Mouse (Mus musculus) thymus, postnatal 10 days (tissue): ENCODE data around the gene Gan.
A peak's percentile ranks its signal among the peaks of the same experiment; 100 is the strongest.

ENCODE experiments used
- DNase-seq, 2 experiments: peaks; one replicate each; pipeline ENCODE4 v3.0.0; 2021; ENCODE audit warnings: low spot score in 2 of 2

Gan gene

DNA sequence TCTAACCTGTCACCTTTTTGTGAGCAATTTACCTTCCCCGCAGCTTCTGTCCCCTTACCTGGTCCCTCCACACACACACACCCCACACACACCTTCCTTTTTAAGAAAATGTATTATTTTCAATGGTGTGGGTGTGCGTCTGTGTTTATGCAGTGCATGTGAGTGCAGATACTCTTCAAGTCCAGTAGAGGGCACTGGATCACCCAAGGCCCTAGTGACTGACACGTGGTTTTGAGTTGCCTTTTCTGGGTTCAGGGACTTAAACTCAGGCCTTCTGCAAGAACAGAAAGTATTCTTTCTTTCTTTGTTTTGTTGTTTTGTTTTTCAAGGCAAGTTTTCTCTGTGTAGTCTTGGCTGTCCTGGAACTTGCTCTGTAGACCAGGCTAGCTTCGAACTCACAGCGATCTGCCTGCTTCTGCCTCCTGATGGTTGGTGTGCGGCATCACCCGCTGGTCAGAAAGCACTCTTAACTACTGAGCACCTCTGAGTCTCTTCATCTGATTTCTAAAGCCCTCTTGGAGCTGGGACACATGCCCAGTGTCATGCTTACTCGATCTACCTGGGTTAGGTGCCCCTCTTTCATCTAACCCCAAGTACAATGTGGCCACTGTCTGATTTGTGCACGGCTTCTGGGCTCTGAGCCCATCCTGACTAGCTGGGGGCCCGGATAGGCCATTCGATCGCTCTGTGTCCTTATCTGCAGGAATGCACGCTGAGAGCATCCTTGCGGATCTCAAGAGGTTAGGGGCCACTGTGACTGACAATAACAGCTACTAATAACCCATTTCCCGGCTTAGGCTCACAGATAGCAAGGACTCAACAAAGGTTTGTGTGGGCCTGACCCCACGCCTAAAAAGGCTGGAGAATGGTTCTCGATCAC lies 95.7 kb downstream of the Gan start:
- DNase-seq = no peak

DNA sequence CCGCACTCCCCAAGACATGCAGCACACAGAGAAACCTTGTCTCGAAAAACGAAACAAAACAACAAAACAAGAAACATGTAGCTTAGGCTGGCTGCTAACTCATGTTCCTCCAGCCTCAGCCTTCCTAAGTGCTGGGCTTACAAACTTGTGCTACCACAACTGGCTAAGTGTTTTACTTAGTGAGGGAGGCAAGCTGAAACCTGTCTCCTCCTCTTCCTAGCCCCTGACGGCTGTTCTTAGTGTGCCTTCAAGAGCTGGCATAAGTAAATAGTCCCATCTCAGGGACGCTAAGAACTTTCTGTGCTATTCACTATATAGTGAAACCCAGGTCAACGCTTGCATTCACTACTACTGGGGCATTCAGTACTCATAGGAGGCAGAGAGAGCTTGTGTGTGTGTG lies 96.6 kb downstream of the Gan start:
- no peak for DNase-seq

DNA sequence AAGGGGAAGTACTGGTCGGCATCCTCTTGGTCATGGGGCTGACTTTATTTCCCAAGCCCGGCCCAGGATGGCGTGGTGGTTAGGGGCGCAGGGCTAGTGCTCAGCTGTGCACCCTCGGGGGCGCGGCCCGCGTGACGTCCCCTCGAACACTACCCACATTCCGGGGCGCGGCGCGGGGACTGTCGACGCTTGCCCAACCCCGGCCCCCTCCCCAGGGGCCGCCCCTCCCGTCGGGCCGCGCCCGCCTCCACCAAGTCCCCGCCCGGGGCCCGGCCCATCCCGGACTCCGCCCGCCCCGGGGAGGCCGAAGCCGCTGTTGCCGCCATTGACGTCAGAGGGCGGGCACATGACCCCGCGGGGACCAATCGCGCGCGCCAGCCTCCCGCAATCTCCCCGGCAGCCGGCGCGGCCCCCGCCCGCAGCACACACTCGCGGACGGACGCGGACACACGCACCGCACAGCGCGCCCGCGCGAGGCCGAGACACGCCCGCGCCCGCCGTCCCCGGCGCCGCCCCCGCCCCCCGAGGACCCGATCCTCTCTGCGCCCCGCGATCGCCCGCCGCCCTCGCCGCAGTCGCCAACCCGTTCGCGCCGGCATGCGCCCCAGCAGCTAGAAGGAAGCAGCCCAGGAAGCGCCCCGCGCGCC lies 98.5 kb downstream of the Gan start:
- DNase-seq = peak; percentile 86 to 90

DNA sequence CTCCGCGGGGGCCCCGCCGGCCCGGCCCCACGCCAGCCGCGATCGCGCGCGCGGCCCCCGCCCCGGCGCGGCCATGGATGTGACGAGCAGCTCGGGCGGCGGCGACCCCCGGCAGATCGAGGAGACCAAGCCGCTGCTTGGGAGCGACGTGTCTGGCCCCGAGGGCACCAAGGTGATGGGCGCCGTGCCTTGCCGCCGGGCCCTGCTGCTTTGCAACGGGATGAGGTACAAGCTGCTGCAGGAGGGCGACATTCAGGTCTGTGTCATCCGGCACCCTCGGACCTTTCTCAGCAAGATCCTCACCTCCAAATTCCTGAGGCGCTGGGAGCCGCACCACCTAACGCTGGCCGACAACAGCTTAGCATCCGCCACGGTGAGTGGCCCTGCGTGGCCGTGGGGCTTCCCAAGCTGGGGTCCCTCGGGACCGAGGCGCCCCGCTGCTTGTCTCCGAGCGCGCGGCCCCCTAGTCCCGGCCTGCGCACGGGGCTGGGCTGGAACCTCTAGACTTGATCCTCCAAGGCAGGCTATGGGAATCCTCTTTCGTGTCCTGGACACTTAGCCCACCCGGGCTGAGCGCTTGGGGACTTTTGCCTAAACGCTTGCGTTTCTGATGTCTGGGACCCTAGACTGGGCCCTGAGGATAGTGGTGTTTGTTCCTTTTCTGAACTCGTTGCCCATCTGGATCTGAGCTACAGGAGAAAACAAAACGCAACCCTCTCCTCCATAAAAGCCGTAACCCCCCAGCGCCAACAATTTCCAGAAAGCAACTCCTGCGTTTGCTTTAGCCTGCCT lies 99.3 kb downstream of the Gan start, which contains the start of gene Cmip:
Cmip (plus strand) TSS at position 36 of the 792 bp plus-strand sequence.
- DNase-seq = peak; percentile 51 to 53

DNA sequence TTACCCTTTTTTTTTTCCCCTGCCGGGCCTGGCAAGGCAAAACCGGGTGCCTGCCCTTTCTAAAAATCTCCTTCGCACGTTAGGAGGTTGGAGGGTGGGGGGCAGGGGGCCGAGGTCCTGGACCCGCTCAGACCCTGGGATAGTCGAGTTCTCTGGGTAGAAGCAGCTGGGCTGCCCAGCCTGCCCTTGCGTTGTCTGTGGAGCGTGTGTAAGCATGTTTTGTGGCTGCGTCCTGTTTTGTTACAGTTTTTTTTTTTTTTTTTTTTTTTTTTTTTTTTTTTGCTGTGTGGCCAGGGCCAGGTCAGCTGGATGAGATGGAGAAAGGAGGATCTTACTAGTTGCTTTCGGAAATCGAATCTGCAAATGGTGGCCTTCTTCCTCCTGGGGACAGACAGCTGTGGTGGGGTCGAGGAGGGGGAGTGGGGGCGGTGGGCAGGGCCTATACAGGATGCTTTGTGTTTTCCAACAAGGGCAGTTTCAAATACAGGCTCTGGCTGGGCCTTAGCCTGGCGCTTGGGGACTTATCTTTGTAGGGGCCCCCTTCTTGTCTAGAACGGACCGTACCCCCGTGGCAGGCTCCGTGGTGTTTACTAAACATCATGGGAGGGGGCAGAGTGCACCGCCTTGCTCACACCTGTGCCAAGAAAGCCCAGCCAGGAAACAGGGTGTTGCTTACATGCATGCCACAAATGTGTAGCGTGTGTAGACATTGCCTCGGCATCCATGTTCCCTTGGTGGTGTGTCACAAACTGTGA lies 100.1 kb downstream of the Gan start:
- peak; percentile 56 to 60 for DNase-seq

DNA sequence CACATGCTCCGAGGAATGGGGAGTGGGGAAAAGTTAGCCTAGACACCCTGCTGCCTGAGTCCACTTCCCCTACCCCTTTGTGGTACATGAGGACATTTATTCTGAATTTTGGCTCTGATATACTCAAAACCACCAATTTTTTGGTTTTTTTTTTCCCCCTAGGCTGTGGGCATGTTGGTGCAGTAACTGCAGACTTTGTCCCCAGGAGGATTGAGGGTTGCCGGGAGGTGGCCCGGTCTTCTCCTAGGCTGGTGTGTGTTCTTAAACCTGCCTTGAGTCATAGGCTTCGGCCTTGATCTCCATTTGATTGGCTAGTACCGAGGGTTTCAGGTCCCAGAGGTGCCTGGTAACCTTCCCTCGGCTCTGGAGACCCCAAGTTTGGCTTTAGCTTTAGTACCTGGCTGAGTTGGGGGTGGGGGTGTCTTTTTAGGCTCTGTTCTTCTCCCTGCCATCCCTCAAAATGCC lies 100.7 kb downstream of the Gan start:
- DNase-seq = no peak

DNA sequence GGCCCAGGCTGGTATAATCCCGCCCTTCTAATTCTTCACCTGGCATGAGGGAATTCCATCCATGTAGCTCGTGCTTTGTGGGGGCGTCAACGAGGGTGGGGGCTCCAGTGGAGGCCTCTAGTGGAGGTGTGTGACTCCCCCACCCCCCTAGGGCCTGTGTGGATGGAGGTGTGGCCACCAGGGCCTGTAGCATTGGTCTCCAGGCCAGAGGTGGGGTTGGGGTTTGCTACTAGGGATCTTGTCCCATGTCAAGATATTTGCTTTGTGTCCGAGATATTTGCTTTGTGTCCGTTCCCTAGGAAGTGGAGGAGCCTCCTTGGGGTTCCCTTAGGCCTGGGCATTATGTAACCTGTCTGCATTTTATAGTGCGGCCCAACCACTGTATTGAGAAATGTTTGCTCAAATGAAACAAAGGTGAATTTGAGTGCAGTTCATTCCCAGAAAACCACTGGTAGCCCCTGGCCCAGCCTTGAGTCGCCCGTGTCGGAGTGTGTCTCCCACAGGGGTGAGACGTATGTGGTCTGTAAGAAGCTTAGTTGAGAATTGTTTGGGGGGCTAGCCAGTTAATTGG lies 101.6 kb downstream of the Gan start:
- no peak for DNase-seq

DNA sequence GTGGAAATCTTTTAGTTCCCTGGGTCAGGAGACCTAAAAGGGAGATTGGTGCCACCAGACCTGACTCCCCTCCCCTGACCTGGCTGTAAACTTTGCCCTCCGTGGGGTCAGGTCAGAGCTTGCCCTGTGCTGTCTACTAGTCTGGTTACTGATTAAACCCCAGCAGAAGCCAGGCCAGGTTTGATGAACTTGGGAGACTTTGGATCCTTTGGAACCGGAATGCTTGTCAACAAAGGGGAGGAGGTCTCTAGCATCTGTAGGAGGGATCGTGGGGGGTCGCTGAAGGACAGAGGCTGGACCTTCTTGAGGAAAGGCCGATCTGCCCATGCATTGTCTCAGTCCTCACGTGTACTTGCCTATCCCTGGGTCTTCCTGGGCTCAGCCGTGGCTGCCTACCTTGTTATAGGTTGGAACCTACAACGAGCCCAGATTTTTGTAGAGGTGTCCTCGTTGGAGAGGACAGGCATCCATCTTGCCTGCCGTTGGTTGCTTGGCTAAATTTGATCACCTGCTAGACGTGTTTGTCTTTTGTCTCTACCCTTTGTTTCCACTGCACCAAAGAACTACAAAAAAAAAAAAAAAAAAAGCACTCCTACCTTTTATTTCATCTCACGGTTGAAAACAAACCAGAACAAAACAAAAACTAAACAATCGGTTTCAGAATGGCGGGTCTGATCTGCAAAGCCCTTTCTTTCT lies 102.4 kb downstream of the Gan start:
- DNase-seq = no peak

DNA sequence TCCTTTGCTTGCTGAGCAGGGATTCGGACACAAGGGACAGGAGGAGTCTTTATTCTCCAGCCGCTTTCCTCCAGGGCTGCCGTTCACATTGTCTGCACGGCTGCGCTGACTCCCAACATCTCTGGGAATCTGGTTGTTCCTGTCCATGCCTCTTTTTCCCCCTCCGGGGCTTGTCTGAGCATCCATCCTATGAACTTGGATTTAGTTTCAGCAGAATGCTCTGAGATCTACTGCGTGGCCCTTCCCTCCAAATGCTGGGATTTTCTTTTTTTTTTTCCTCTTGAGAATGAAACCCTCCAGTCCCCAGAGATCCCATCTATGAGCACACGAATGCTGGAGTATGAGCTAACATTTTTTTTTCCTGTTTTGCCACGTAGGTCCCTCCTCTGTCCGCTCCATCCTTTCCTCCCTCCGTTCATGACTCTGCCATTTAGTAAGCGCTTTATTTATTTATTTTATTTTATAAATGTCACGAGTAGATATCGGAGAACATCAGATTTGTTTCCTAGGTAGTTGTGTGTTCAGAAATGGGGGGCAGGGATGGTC lies 103.1 kb downstream of the Gan start:
- DNase-seq = no peak

DNA sequence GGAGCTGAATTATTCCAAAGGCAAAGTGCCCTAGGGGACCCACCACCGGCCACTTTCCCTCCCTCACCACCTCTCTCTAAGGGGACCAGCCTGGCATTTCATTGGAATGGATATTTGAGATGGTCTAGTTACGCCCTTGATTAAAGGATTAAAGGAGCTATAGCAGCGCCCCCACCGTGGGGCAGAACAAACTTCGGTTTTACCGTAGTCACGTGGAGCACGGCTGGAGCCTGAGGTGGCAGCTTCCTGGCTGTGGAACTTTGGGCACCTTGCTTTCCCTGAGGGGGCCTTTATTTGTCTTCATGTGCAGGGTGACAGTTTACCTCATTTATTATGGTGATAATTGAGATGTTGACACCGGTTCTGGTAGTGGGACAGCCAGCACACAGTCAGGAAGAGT lies 103.8 kb downstream of the Gan start:
- DNase-seq = no peak

DNA sequence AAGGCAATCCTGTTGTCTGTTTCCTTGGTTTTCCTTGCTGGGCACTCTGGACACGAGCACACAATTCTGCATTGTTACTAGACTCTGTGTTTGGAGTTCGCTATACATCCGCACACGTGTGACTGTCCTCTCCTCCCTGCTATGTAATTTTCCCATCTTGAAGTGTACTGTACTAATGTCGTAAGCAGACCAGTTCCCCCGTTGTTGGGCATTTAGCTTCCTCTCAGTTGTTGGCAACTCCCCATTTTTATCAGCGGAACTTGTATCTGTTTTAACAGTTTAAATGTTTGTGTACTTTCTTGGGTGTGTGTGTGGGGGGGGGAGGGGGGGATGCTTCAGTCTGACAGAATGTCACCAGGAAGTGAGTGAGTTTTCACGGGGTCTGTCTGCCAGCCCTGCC lies 104.8 kb downstream of the Gan start:
- no peak for DNase-seq

DNA sequence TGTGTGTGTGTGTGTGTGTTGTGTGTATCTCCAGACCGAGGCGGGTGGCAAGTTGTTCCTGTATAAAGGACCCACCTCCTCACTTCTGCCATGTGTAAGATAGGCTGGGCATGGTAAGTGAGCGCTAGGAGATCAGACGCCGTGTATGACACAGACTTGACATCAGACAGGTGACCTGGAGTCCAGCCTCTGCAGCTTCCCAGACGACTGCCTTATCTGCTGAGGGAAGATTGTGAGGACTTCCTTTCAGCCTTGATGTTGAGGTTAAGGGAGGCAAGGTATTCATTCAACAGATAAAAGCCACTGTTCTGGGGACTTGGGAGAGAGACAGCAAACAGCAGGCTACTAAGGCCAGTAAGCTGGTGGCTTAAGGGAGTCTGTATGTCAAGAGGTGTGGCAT lies 105.5 kb downstream of the Gan start:
- DNase-seq = no peak

DNA sequence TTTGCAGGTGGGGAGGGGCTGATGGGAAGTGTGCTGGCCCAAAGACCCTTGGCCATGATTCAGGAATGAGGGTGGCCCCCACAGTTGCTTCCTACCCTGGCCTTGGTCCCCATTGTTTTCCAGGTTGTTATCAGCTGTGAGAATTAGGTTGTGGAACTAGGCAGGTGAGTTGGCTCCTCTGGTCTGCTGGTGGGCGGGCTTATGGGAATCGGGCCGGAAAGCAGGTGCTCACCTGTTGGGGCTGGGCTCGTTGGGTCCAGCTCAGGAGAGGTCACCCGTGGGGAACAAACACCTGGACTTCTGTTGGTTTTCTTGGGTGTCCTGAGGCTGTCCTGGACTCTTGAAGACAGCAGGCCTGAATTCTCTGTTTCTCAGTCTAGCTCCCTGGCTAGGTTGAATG lies 107.1 kb downstream of the Gan start:
- DNase-seq = no peak
